Comparison of ENCODE assay signal across 21 mouse cellular contexts in genomic region chr11:98974213-98974612, GRCm38 (mm10). TPM values are rescaled to one million over a fixed set of nuclear protein-coding genes. Genes with fewer than 3 reads are reported as not detected.
DNase-seq lines count a peak whose midpoint lies in the region; ATAC-seq and TF ChIP-seq lines count a peak whose summit lies in the region.
"Had no signal": no experiment of that assay in that cellular context is flagged by ENCODE, and none has a peak within 500 bp of the region (broad histone marks: within the 10 kb centered on the region; RNA-seq: fewer than 3 reads in every experiment).

No protein-coding gene starts in this region.

- no peak overlapping the region for H3K27ac ChIP-seq in forebrain, postnatal 0 days (ENCODE audit: low read depth, low read length)
- H3K27ac ChIP-seq: embryonic facial prominence, embryonic 15.5 days; forebrain, embryonic 10.5 days; heart, adult 2 months; heart, embryonic 15.5 days; hindbrain, embryonic 15.5 days had no signal

- ATAC-seq in forebrain, postnatal 0 days = no peak
- ATAC-seq: forebrain, embryonic 14.5 days; intestine, embryonic 16.5 days had no signal

- peak; percentile 27 for DNase-seq in adrenal gland, postnatal 10 days
- DNase-seq in adrenal gland, postnatal 25 days = no peak
- DNase-seq in heart, adult 11 months = peak; percentile 92
- DNase-seq in heart, adult 18-20 months = no peak
- peak; percentile 24 for DNase-seq in thymus, postnatal 4 days
- DNase-seq in thymus, postnatal 10 days (ENCODE audit: low spot score in 2 of 2) = no peak
- no peak for DNase-seq in forebrain, postnatal 0 days
- DNase-seq: embryo, embryonic 11 days had no signal

- no peak overlapping the region for H3K4me3 ChIP-seq in forebrain, postnatal 0 days (ENCODE audit: low read depth, low read length)
- H3K4me3 ChIP-seq: embryonic facial prominence, embryonic 15.5 days; erythroblast, embryonic 14.5 days; forebrain, embryonic 10.5 days; heart, adult 2 months; heart, embryonic 15.5 days; hindbrain, embryonic 15.5 days had no signal

- H3K36me3 ChIP-seq in forebrain, postnatal 0 days (ENCODE audit: insufficient read depth) = peaks cover 13% of the 10 kb centered on the region; the same call in 1 of the 2 replicates

- H3K9me3 ChIP-seq in forebrain, postnatal 0 days (ENCODE audit: low read length) = no peaks in the 10 kb centered on the region
- H3K9me3 ChIP-seq: embryonic facial prominence, embryonic 15.5 days; forebrain, embryonic 10.5 days; heart, embryonic 15.5 days; hindbrain, embryonic 15.5 days had no signal

- H3K27me3 ChIP-seq in forebrain, postnatal 0 days (ENCODE audit: insufficient read depth, low read length) = no peaks in the 10 kb centered on the region
- H3K27me3 ChIP-seq: embryonic facial prominence, embryonic 15.5 days; heart, embryonic 15.5 days; hindbrain, embryonic 15.5 days had no signal

- H3K9ac ChIP-seq in forebrain, postnatal 0 days = no peak overlapping the region
- H3K9ac ChIP-seq: embryonic facial prominence, embryonic 15.5 days; heart, embryonic 15.5 days; hindbrain, embryonic 15.5 days had no signal

- peaks cover 19% of the 10 kb centered on the region for H3K4me1 ChIP-seq in forebrain, postnatal 0 days (ENCODE audit: insufficient read depth)

- H3K4me2 ChIP-seq in forebrain, postnatal 0 days (ENCODE audit: low read depth) = no peak overlapping the region
- H3K4me2 ChIP-seq: embryonic facial prominence, embryonic 15.5 days; heart, embryonic 11.5 days; heart, embryonic 15.5 days; hindbrain, embryonic 15.5 days had no signal

- WGBS in forebrain, postnatal 0 days = 81% methylated on average over 6 of the region's 6 CpGs

- TF ChIP-seq CTCF in forebrain, postnatal 0 days (IDR thresholded peaks at IDR 0.05; ENCODE audit: low read depth) = no peak

RNA-seq across cellular contexts. Expression of gene Gjd3, which starts 8.6 kb away (rescaled TPM):
- under 1 TPM; 0.45 to 0.73 TPM for total RNA-seq in adrenal gland, postnatal 10 days (2021)
- not detected in 2 replicates for total RNA-seq in adrenal gland, postnatal 25 days (2021)
- under 1 TPM; 0.36 to 0.45 TPM for total RNA-seq in heart, adult 18-20 months (2021)
- 1.2 and 1.4 TPM in 2 replicates for total RNA-seq in forebrain, postnatal 0 days (2014; rRNA removed)
- 2.0 and 2.7 TPM in 2 replicates for polyA plus RNA-seq in forebrain, postnatal 0 days (2015; fragmentation: Nextera tagmentation; extraction: Ambion mirVana)
- total RNA-seq: common myeloid progenitor, adult 5-6 weeks; gastrocnemius, adult 8-10 months; gastrocnemius, postnatal 36 days; hematopoietic stem cell, adult 5-6 weeks had no signal
- polyA plus RNA-seq: erythroblast, embryonic 14.5 days; intestine, embryonic 16.5 days had no signal

RNA-seq across cellular contexts. Expression of gene Rara, which starts 46.6 kb away (rescaled TPM):
- total RNA-seq in adrenal gland, postnatal 10 days (2021) = 10 to 100 TPM; 26.2 to 34.7 TPM
- 21.8 and 27.7 TPM in 2 replicates for total RNA-seq in adrenal gland, postnatal 25 days (2021)
- 10 to 100 TPM in 1 of 2 experiments, 1 to 10 TPM in 1; 8.7 to 10.1 TPM for total RNA-seq in heart, adult 18-20 months (2021)
- total RNA-seq in forebrain, postnatal 0 days (2014; rRNA removed) = 11.6 and 15.2 TPM in 2 replicates
- polyA plus RNA-seq in forebrain, postnatal 0 days (2015; fragmentation: Nextera tagmentation; extraction: Ambion mirVana) = 9.5 and 10.7 TPM in 2 replicates

RNA-seq across cellular contexts. Expression of gene Top2a, which starts 49.8 kb away (rescaled TPM):
- total RNA-seq in adrenal gland, postnatal 10 days (2021) = 10 to 100 TPM; 54.0 to 73.1 TPM
- total RNA-seq in adrenal gland, postnatal 25 days (2021) = 28.2 and 39.3 TPM in 2 replicates
- 1 to 10 TPM; 1.5 to 1.8 TPM for total RNA-seq in heart, adult 18-20 months (2021)
- 30.2 and 40.7 TPM in 2 replicates for total RNA-seq in forebrain, postnatal 0 days (2014; rRNA removed)
- 18.1 and 19.7 TPM in 2 replicates for polyA plus RNA-seq in forebrain, postnatal 0 days (2015; fragmentation: Nextera tagmentation; extraction: Ambion mirVana)

Comparison
In these comparisons a context has a peak if more than half of its experiments do, and no peak if none do; other contexts are left out.
1. DNase-seq: peak in adrenal gland, postnatal 10 days (single experiment), heart, adult 11 months (single experiment) and thymus, postnatal 4 days (single experiment); none in adrenal gland, postnatal 25 days (single experiment), heart, adult 18-20 months (0 of 2), thymus, postnatal 10 days (0 of 2) and forebrain, postnatal 0 days (single experiment).
2. RNA of gene Top2a, which starts 49.8 kb away (total RNA-seq): 54.0 to 73.1 TPM in adrenal gland, postnatal 10 days, 30.2 to 40.7 TPM in forebrain, postnatal 0 days and 28.2 to 39.3 TPM in adrenal gland, postnatal 25 days; 1.5 to 1.8 TPM in heart, adult 18-20 months; every median in the first group is over 10 times any median in the second.